Mouse (Mus musculus) MEL (cell line): ENCODE results near the gene Cbln1. TPM values are rescaled to one million over a fixed set of nuclear protein-coding genes. Genes with fewer than 3 reads are reported as not detected.

Experiments
- DNase-seq: peaks from one replicate; pipeline ENCODE4 v3.0.0; 2011; ENCODE audit warnings: low read depth, low spot score
- H3K27ac ChIP-seq: 2 replicates; pipeline ENCODE4 v1.5.1; 2012; ENCODE audit warnings: low read depth, mild to moderate bottlenecking, control low read depth, low read length, moderate library complexity; ENCODE audit not compliant: control insufficient read depth
- H3K27me3 ChIP-seq, 2 experiments: fragments of 150-350 bp in 1 of 2; sonication (generic) in 1 of 2; 2 replicates each; pipeline ENCODE4 v1.6.1; 2012; ENCODE audit warnings: low read length in 2 of 2, mild to moderate bottlenecking in 2 of 2, improper control_type of control experiment in 1 of 2, moderate library complexity in 1 of 2; ENCODE audit not compliant: insufficient read depth in 2 of 2, control insufficient read depth in 1 of 2
- H3K36me3 ChIP-seq, 2 experiments: 2 replicates each; pipeline ENCODE4 v1.6.1; 2012 to 2014; ENCODE audit warnings: low read length in 2 of 2, improper control_type of control experiment in 1 of 2, inconsistent platforms in 1 of 2, mild to moderate bottlenecking in 1 of 2; ENCODE audit not compliant: insufficient read depth in 2 of 2, control insufficient read depth in 1 of 2
- H3K4me1 ChIP-seq, 2 experiments: fragments of 150-350 bp in 1 of 2; sonication (generic) in 1 of 2; 2 replicates each; pipeline ENCODE4 v1.6.1; 2012; ENCODE audit warnings: low read length in 2 of 2, improper control_type of control experiment in 1 of 2, mild to moderate bottlenecking in 1 of 2; ENCODE audit not compliant: insufficient read depth in 2 of 2, control insufficient read depth in 1 of 2
- H3K4me3 ChIP-seq, 2 experiments: fragments of 150-350 bp in 1 of 2; sonication (generic) in 1 of 2; 2 replicates each; pipeline ENCODE4 v1.5.1; 2012; ENCODE audit warnings: low read depth in 2 of 2, low read length in 2 of 2, mild to moderate bottlenecking in 2 of 2, moderate library complexity in 2 of 2, control low read depth in 1 of 2, improper control_type of control experiment in 1 of 2; ENCODE audit not compliant: control insufficient read depth in 1 of 2, insufficient read depth in 1 of 2
- H3K79me2 ChIP-seq: 2 replicates; pipeline ENCODE4 v1.6.1; 2012; ENCODE audit warnings: mild to moderate bottlenecking, low read length, moderate library complexity; ENCODE audit not compliant: control insufficient read depth, poor library complexity, insufficient read depth
- H3K9ac ChIP-seq: 2 replicates; pipeline ENCODE4 v1.6.1; 2012; ENCODE audit warnings: low read depth, mild to moderate bottlenecking, control low read depth, low read length, moderate library complexity; ENCODE audit not compliant: control insufficient read depth, poor library complexity, severe bottlenecking
- H3K9me3 ChIP-seq: fragments of 150-350 bp; sonication (generic); replicated peaks from 2 replicates; pipeline ENCODE4 v1.6.1; 2012; ENCODE audit warnings: mild to moderate bottlenecking, low read length, improper control_type of control experiment, moderate library complexity; ENCODE audit not compliant: insufficient read depth
- CHD2 ChIP-seq: IDR thresholded peaks from 2 replicates; pipeline ENCODE4 v1.6.1; 2011; ENCODE audit warnings: low read length, improper control_type of control experiment
- CTCF ChIP-seq, 3 experiments: IDR thresholded peaks in 2 of 3; conservative IDR thresholded peaks in 1 of 3; 2 replicates each; pipeline ENCODE4 v1.5.1; 2011 to 2012; ENCODE audit warnings: low read length in 3 of 3, low read depth in 2 of 3, mild to moderate bottlenecking in 2 of 3, improper control_type of control experiment in 1 of 3, inconsistent platforms in 1 of 3, mixed read lengths in 1 of 3, moderate library complexity in 1 of 3; ENCODE audit not compliant: control insufficient read depth in 1 of 3, insufficient read depth in 1 of 3, poor library complexity in 1 of 3, severe bottlenecking in 1 of 3
- ELF1 ChIP-seq: IDR thresholded peaks from 2 replicates; pipeline ENCODE4 v1.6.1; 2014; ENCODE audit warnings: low read depth, mild to moderate bottlenecking, inconsistent platforms, low read length, improper control_type of control experiment, moderate library complexity
- HCFC1 ChIP-seq: IDR thresholded peaks from 2 replicates; pipeline ENCODE4 v1.6.1; 2012; ENCODE audit warnings: low read depth, mild to moderate bottlenecking, inconsistent platforms, low read length, improper control_type of control experiment, moderate library complexity
- JUND ChIP-seq: IDR thresholded peaks from 2 replicates; pipeline ENCODE4 v1.6.1; 2011; ENCODE audit warnings: low read depth, mild to moderate bottlenecking, improper control_type of control experiment, low read length
- MAFK ChIP-seq: IDR thresholded peaks from 2 replicates; pipeline ENCODE4 v1.6.1; 2011; ENCODE audit warnings: low read depth, mild to moderate bottlenecking, low read length, improper control_type of control experiment, borderline replicate concordance
- MAZ ChIP-seq: IDR thresholded peaks from 2 replicates; pipeline ENCODE4 v1.6.1; 2012; ENCODE audit warnings: low read depth, mild to moderate bottlenecking, inconsistent platforms, low read length, improper control_type of control experiment
- MEF2A ChIP-seq: IDR thresholded peaks from 2 replicates; pipeline ENCODE4 v1.6.1; 2014; ENCODE audit warnings: low read depth, mild to moderate bottlenecking, inconsistent platforms, low read length, improper control_type of control experiment; ENCODE audit not compliant: poor library complexity, insufficient replicate concordance, severe bottlenecking; ENCODE audit errors: extremely low read depth
- MXI1 ChIP-seq: IDR thresholded peaks from 2 replicates; pipeline ENCODE4 v1.6.1; 2011; ENCODE audit warnings: mild to moderate bottlenecking, low read depth, low read length, improper control_type of control experiment
- NELFE ChIP-seq: IDR thresholded peaks from 2 replicates; pipeline ENCODE4 v1.6.1; 2011; ENCODE audit warnings: low read depth, low read length, improper control_type of control experiment
- POLR2AphosphoS2 ChIP-seq: IDR thresholded peaks from 2 replicates; pipeline ENCODE4 v1.6.1; 2011; ENCODE audit warnings: low read length, improper control_type of control experiment
- SIN3A ChIP-seq: IDR thresholded peaks from 2 replicates; pipeline ENCODE4 v1.6.1; 2012; ENCODE audit warnings: low read length, improper control_type of control experiment, inconsistent platforms
- TAL1 ChIP-seq: IDR thresholded peaks from 2 replicates; pipeline ENCODE4 v1.6.1; 2012; ENCODE audit warnings: mild to moderate bottlenecking, inconsistent platforms, low read length, moderate library complexity, mixed read lengths
- TBP ChIP-seq: IDR thresholded peaks from 2 replicates; pipeline ENCODE4 v1.8.0; 2011; ENCODE audit warnings: low read depth, low read length, improper control_type of control experiment
- TCF12 ChIP-seq: IDR thresholded peaks from 2 replicates; pipeline ENCODE4 v1.6.1; 2014; ENCODE audit warnings: low read depth, mild to moderate bottlenecking, inconsistent platforms, low read length, improper control_type of control experiment, moderate library complexity
- ZNF384 ChIP-seq: IDR thresholded peaks from 2 replicates; pipeline ENCODE4 v1.6.1; 2012; ENCODE audit warnings: low read depth, mild to moderate bottlenecking, inconsistent platforms, low read length, improper control_type of control experiment
- polyA plus RNA-seq, 2 experiments: library from polyadenylated mRNA; stranded (reverse) in 1 of 2; unstranded in 1 of 2; fragments of >175 nt in 1 of 2; fragments of >200 nt in 1 of 2; gene quantifications; 2 replicates each; pipeline versions ENCODE4 v1.2.1 to v1.2.4; 2012; ENCODE audit warnings: low replicate concordance in 2 of 2, low read depth in 1 of 2; ENCODE audit not compliant: insufficient read length in 2 of 2, insufficient read depth in 1 of 2, missing spikeins in 1 of 2
- total RNA-seq: library from RNA; depleted of rRNA; stranded (reverse); fragments of 300-350 nt; gene quantifications from 2 replicates; pipeline ENCODE4 v1.2.3, GENCODE M21; 2012

Gene Cbln1
- total and polyA plus RNA-seq, 3 experiments: not detected

- Histone ChIP-seq H3K79me2 (no peaks in the 10 kb centered on the region), H3K4me1 (no peaks in the 10 kb centered on the region), H3K9ac (no peak overlapping the region), H3K27ac (no peak overlapping the region), H3K9me3 (no peaks in the 10 kb centered on the region), H3K27me3 (no peaks in the 10 kb centered on the region; a peak in 1 of 4 replicates), H3K4me3 (no peak overlapping the region), H3K36me3 (no peaks in the 10 kb centered on the region)
- no peak for TF ChIP-seq HCFC1
- no peak for TF ChIP-seq TCF12
- TF ChIP-seq CHD2: no peak
- no peak for TF ChIP-seq MAFK
- TF ChIP-seq TBP: no peak
- TF ChIP-seq NELFE: no peak
- no peak for TF ChIP-seq CTCF (IDR thresholded peaks at IDR 0.05 in 2 of 3, conservative IDR thresholded peaks at IDR 0.05 in 1 of 3; ENCODE audit: control insufficient read depth in 1 of 3, insufficient read depth in 1 of 3, low read depth in 2 of 3, low read length in 3 of 3, poor library complexity in 1 of 3, severe bottlenecking in 1 of 3)
- no peak for TF ChIP-seq ELF1
- no peak for TF ChIP-seq JUND
- TF ChIP-seq TAL1: no peak
- no peak for TF ChIP-seq MXI1
- TF ChIP-seq MEF2A: no peak
- no peak for TF ChIP-seq SIN3A
- DNase-seq: no peak
Observed at GRCm38 (mm10) chr8:87470834-87471602, 1.4 kb downstream of the Cbln1 start.

GRCm38 (mm10) chr8:87469931-87470833, 2.2 kb downstream of the Cbln1 start:
- no peaks in the 10 kb centered on the region for H3K4me1 ChIP-seq
- DNase-seq: no peak
- no peaks in the 10 kb centered on the region for H3K79me2 ChIP-seq
- no peaks in the 10 kb centered on the region for H3K9me3 ChIP-seq
- H3K9ac ChIP-seq: no peak overlapping the region
- H3K36me3 ChIP-seq: no peaks in the 10 kb centered on the region
- no peak overlapping the region for H3K27ac ChIP-seq
- no peak for TF ChIP-seq MAZ
- TF ChIP-seq POLR2AphosphoS2: no peak
- no peak for TF ChIP-seq ZNF384
- H3K4me3 ChIP-seq: no peak overlapping the region
- H3K27me3 ChIP-seq: no peaks in the 10 kb centered on the region; a peak in 1 of 4 replicates
